Mouse (Mus musculus) intestine, embryonic 16.5 days (tissue): ENCODE measurements around the gene Tnfsf10. TPM values are rescaled to one million over a fixed set of nuclear protein-coding genes. Genes with fewer than 3 reads are reported as not detected.

Experiments used
- ATAC-seq: fragments of 200-750 bp; cut with Nextera tagmentation; 2 replicates; pipeline ENCODE4 v1.8.0; 2017; ENCODE audit warnings: moderate TSS enrichment, moderate library complexity
- H3K27ac ChIP-seq: fragments of 300-500 bp; sonication (generic); 2 replicates; pipeline ENCODE4 v1.5.1; 2014; ENCODE audit warnings: mild to moderate bottlenecking, low read length
- H3K27me3 ChIP-seq: fragments of 300-500 bp; sonication (generic); replicated peaks from 2 replicates; pipeline ENCODE4 v1.6.1; 2014; ENCODE audit warnings: low read length, control low read depth, mixed read lengths; ENCODE audit not compliant: control insufficient read depth, insufficient read depth
- H3K36me3 ChIP-seq: fragments of 300-500 bp; sonication (generic); 2 replicates; pipeline ENCODE4 v1.6.1; 2014; ENCODE audit warnings: low read length, control low read depth; ENCODE audit not compliant: control insufficient read depth, insufficient read depth
- H3K4me1 ChIP-seq: fragments of 300-500 bp; sonication (generic); 2 replicates; pipeline ENCODE4 v1.6.1; 2014; ENCODE audit warnings: low read length, control low read depth, mixed read lengths; ENCODE audit not compliant: control insufficient read depth, insufficient read depth
- H3K4me2 ChIP-seq: fragments of 300-500 bp; sonication (generic); 2 replicates; pipeline ENCODE4 v1.6.1; 2014; ENCODE audit warnings: low read depth, low read length, control low read depth
- H3K4me3 ChIP-seq: fragments of 300-500 bp; sonication (generic); 2 replicates; pipeline ENCODE4 v1.5.1; 2014; ENCODE audit warnings: mild to moderate bottlenecking, low read length
- H3K9ac ChIP-seq: fragments of 300-500 bp; sonication (generic); 2 replicates; pipeline ENCODE4 v1.6.1; 2014; ENCODE audit warnings: low read depth, low read length
- H3K9me3 ChIP-seq: fragments of 300-500 bp; sonication (generic); 2 replicates; pipeline ENCODE4 v1.6.1; 2016; ENCODE audit warnings: low read length, control low read depth; ENCODE audit not compliant: control insufficient read depth
- WGBS: fragments of 180-500 bp; shearing (Covaris S2); extraction: QIAGEN DNeasy Blood & Tissue Kit; methylation state at CpG from one replicate; pipeline ENCODE4 v1.1.7; 2014; 5-methylcytosine and 5-hydroxymethylcytosine counted together
- polyA plus RNA-seq: library from polyadenylated mRNA; unstranded; fragments of >200 nt; fragmentation: Nextera tagmentation; extraction: Ambion mirVana; gene quantifications from 2 replicates; pipeline ENCODE4 v1.2.1, GENCODE M21; 2015

Tnfsf10 gene
- polyA plus RNA-seq, 1 experiment from 2014 or later: 0.76 TPM

GRCm38 (mm10) chr3:27319650-27320049 is 2.8 kb downstream of the Tnfsf10 start:
- Histone ChIP-seq H3K4me1 (peaks cover 5% of the 10 kb centered on the region; the same call in 1 of the 2 replicates), H3K9me3 (no peaks in the 10 kb centered on the region), H3K27ac (peak overlapping the region; percentile 65), H3K4me3 (no peak overlapping the region), H3K9ac (no peak overlapping the region), H3K36me3 (no peaks in the 10 kb centered on the region), H3K4me2 (no peak overlapping the region), H3K27me3 (no peaks in the 10 kb centered on the region)
- ATAC-seq: peak; percentile 79
- no CpG with 5 or more reads among the region's 1 CpGs for WGBS

GRCm38 (mm10) chr3:27320613-27321495 is 4.0 kb downstream of the Tnfsf10 start:
- H3K4me3 ChIP-seq: no peak overlapping the region
- no peaks in the 10 kb centered on the region for H3K36me3 ChIP-seq
- H3K27me3 ChIP-seq: no peaks in the 10 kb centered on the region
- 76% methylated on average over 9 of the region's 9 CpGs for WGBS
- no peak overlapping the region for H3K4me2 ChIP-seq
- H3K9me3 ChIP-seq: no peaks in the 10 kb centered on the region
- H3K27ac ChIP-seq: no peak overlapping the region
- peak; percentile 36; the same call in 1 of the 2 replicates for ATAC-seq
- no peak overlapping the region for H3K9ac ChIP-seq
- peaks cover 5% of the 10 kb centered on the region; the same call in 1 of the 2 replicates for H3K4me1 ChIP-seq

GRCm38 (mm10) chr3:27322591-27322990 is 5.8 kb downstream of the Tnfsf10 start:
- ATAC-seq: no peak
- 80% methylated on average over 9 of the region's 9 CpGs for WGBS

GRCm38 (mm10) chr3:27323551-27323950 is 6.7 kb downstream of the Tnfsf10 start:
- no peaks in the 10 kb centered on the region for H3K27me3 ChIP-seq
- no peak overlapping the region for H3K4me2 ChIP-seq
- no peaks in the 10 kb centered on the region for H3K4me1 ChIP-seq
- H3K36me3 ChIP-seq: no peaks in the 10 kb centered on the region
- 56% methylated on average over 5 of the region's 5 CpGs for WGBS
- no peaks in the 10 kb centered on the region for H3K9me3 ChIP-seq
- no peak overlapping the region for H3K9ac ChIP-seq
- ATAC-seq: no peak
- no peak overlapping the region for H3K4me3 ChIP-seq
- H3K27ac ChIP-seq: no peak overlapping the region

More at GRCm38 (mm10) chr3:27322591-27322990, 5.8 kb downstream of the Tnfsf10 start:
- Histone ChIP-seq H3K9ac (no peak overlapping the region), H3K27me3 (no peaks in the 10 kb centered on the region), H3K4me2 (no peak overlapping the region), H3K27ac (no peak overlapping the region), H3K4me1 (no peaks in the 10 kb centered on the region), H3K4me3 (no peak overlapping the region), H3K36me3 (no peaks in the 10 kb centered on the region), H3K9me3 (no peaks in the 10 kb centered on the region)

GRCm38 (mm10) chr3:27326633-27327191 is 9.9 kb downstream of the Tnfsf10 start:
- no peak overlapping the region for H3K4me3 ChIP-seq
- H3K4me2 ChIP-seq: no peak overlapping the region
- H3K27me3 ChIP-seq: no peaks in the 10 kb centered on the region
- no peaks in the 10 kb centered on the region for H3K9me3 ChIP-seq
- no peak for ATAC-seq
- H3K9ac ChIP-seq: no peak overlapping the region
- no peaks in the 10 kb centered on the region for H3K4me1 ChIP-seq
- no peak overlapping the region for H3K27ac ChIP-seq
- 65% methylated on average over 4 of the region's 4 CpGs for WGBS
- no peaks in the 10 kb centered on the region for H3K36me3 ChIP-seq

- Histone ChIP-seq H3K4me1 (no peaks in the 10 kb centered on the region), H3K9me3 (no peaks in the 10 kb centered on the region), H3K36me3 (no peaks in the 10 kb centered on the region), H3K27ac (no peak overlapping the region), H3K4me2 (no peak overlapping the region), H3K4me3 (no peak overlapping the region), H3K9ac (no peak overlapping the region), H3K27me3 (no peaks in the 10 kb centered on the region)
- 86% methylated on average over 5 of the region's 5 CpGs for WGBS
- no peak for ATAC-seq
Observed at GRCm38 (mm10) chr3:27330706-27331105, 13.9 kb downstream of the Tnfsf10 start.

GRCm38 (mm10) chr3:27338437-27338836 is 21.6 kb downstream of the Tnfsf10 start:
- Histone ChIP-seq H3K27me3 (no peaks in the 10 kb centered on the region), H3K36me3 (no peaks in the 10 kb centered on the region), H3K9me3 (no peaks in the 10 kb centered on the region), H3K27ac (no peak overlapping the region), H3K4me2 (no peak overlapping the region), H3K9ac (no peak overlapping the region), H3K4me3 (no peak overlapping the region), H3K4me1 (no peaks in the 10 kb centered on the region)
- 28% methylated on average over 6 of the region's 6 CpGs for WGBS
- ATAC-seq: no peak

- WGBS: 72% methylated on average over 3 of the region's 3 CpGs
- ATAC-seq: no peak
- no peak overlapping the region for H3K9ac ChIP-seq
- no peaks in the 10 kb centered on the region for H3K27me3 ChIP-seq
- no peak overlapping the region for H3K4me2 ChIP-seq
- no peak overlapping the region for H3K27ac ChIP-seq
- H3K36me3 ChIP-seq: no peaks in the 10 kb centered on the region
- no peaks in the 10 kb centered on the region for H3K9me3 ChIP-seq
- H3K4me3 ChIP-seq: no peak overlapping the region
- no peaks in the 10 kb centered on the region for H3K4me1 ChIP-seq
Observed at GRCm38 (mm10) chr3:27338887-27339286, 22.1 kb downstream of the Tnfsf10 start.

- no peak for ATAC-seq
Observed at GRCm38 (mm10) chr3:27340757-27341156, 23.9 kb downstream of the Tnfsf10 start.

More at GRCm38 (mm10) chr3:27340757-27341156, 23.9 kb downstream of the Tnfsf10 start:
- no peak overlapping the region for H3K27ac ChIP-seq
- no peaks in the 10 kb centered on the region for H3K9me3 ChIP-seq
- 90% methylated on average over 5 of the region's 5 CpGs for WGBS
- H3K9ac ChIP-seq: no peak overlapping the region
- no peak overlapping the region for H3K4me3 ChIP-seq
- no peaks in the 10 kb centered on the region for H3K4me1 ChIP-seq
- no peak overlapping the region for H3K4me2 ChIP-seq
- H3K27me3 ChIP-seq: no peaks in the 10 kb centered on the region
- H3K36me3 ChIP-seq: no peaks in the 10 kb centered on the region
